Mouse (Mus musculus) ovary, adult 18-20 months (tissue): ENCODE results near the gene Dusp5.
"Not testable (repeated sequence)": the region's sequence is repeated elsewhere in the genome, so short reads cannot be mapped to it uniquely, and the experiment has no call there.

ENCODE experiments used
- DNase-seq: peaks from one replicate; pipeline ENCODE4 v3.0.0; 2022; ENCODE audit warnings: low spot score, mixed read lengths

Gene Dusp5

GRCm38 (mm10) chr19:53528752-53529454, at the start of gene Dusp5:
Gene Dusp5, plus strand, starts transcription at chr19:53529109.
- DNase-seq = peak; percentile 95

DNA sequence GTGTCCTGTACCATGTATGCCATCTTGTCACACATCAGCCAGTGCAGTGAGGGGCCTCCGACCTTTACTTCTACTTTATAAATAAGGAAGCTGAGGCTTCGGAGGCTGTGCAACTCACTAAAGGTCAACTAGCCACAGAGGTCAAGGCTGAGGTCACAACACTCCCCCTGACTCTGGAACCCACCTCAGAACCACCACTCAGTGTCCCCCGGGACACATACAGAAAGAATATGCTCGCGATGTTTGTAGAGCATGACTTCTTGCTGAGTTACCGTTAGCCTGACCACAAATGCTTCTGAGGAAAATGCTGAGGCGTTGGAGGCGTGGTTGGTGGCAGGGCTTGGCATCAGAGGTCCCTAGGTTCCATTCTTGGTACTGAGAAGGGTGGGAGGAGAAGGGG, 49.3 kb upstream of the Dusp5 start:
- DNase-seq = no peak

DNA sequence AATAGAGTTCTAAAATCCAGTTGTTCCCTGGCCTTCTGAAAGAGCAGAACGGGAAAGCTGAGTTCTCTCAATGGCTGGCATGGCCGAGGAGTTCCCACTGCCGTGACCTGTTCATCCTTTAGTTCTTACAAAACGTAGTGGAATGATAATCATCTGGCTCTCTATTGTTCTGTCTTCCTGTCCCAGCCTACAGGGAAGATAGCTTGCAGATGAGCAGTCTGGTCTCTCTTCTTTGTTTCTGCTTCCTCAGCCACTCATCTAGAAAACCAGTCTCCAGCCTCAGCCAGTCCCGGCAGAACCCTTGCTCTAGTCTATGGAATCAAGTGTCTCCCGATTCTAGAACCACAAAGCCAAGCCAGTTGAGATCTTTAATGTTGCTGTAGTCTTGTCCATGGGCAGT, 46.8 kb upstream of the Dusp5 start:
- no peak for DNase-seq

DNA sequence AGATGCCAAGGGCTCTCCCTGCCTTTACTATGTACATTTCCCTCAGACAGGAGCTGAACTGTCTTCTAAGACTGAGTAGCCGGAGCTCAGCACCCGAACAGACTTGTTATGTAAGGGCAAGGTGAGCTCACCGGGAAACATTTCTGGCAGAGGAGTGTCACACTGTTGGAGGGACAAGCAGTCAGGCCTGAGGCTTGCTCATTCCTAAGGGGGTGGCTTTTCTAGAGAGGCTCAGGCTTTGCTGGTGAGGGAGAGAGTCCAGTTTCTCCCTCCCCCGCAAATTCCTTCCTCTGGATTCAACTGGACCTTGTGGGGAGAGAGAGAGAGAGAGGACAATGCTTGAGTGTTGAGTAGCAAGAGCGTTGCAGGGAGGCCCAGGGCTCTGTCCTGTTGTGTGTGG, 46.4 kb upstream of the Dusp5 start:
- no peak for DNase-seq

DNA sequence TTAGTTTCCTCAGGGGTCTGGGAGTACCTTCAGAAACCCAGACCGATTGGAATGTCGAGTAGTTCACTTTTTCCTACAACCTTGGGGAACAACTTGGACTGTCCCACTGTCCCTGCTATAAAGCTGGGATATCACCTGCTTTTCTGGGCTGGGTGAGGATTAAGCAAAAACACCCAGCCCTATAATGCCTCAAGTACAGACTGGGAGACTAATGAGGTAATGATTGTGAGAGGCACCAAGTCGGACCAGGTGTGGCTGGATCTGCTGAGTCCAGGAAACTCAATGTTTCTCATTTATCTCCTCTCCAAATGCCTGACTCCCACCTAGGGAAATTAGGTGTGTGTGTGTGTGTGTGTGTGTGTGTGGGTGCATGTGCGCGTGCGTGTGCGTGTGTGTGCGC, 44.9 kb upstream of the Dusp5 start:
- DNase-seq = no peak

DNA sequence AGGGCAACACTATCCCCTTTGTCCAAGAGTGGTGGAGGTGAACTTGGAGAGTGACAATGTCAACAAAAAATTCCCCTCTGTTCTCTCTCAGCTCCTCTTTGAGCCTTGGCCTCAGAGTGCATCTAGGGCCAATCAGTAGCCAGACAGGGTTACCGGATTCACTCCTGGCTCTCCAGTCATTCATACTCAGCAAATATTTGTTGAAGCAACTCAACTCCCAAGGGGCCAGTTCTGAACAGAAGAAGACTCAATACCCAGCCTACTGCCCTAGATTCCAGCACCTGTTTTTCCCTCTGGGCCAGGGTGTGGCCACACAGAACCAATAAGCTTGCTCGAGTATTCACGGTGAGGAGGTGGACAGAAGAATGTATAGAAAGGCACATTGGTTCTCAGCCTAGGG, 44.0 kb upstream of the Dusp5 start:
- no peak for DNase-seq

DNA sequence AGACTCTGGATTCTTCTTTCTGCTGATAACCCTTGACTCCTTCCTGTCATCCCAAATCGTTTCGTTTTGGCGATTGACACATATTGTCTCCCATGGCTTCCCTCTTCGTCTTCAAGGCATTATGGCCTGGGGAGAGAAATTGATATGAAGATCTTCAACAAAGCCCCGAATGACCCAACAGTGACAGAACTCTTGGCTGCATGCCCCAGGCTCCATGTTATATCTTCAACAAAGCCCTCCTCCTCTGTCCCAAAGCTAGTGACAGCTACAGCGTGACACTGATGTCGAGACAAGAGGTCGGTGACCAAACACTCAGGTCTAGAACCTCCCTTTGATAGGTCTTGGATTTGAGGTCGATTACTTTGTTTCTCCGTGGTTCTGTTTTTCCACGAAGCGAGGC, 39.7 kb upstream of the Dusp5 start:
- DNase-seq = no peak

- DNase-seq = no peak
Measured at GRCm38 (mm10) chr19:53489910-53490309, 39.0 kb upstream of the Dusp5 start.

GRCm38 (mm10) chr19:53490898-53491297, 38.0 kb upstream of the Dusp5 start:
- DNase-seq = no peak

GRCm38 (mm10) chr19:53492528-53492927, 36.4 kb upstream of the Dusp5 start:
- no peak for DNase-seq

DNA sequence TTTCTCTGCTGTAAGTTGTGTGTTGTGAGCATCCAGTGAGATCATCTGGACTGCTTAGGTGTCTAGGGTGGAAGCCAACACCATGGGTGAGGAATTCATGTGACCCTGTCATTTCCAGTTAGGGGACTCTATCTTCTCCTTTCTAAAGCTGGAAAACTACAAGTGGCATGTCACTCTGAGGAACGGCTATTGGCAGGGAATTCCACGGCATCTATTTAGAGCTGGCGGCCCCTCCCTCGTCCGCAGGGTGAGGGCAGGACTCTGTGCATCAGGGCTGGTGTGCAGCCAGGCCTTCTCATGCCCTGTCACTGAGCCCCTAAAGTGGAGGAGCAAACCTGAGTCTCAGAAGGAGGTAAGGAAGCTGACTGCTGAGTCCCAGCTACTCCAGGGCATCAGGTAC, 35.0 kb upstream of the Dusp5 start:
- DNase-seq = no peak

DNA sequence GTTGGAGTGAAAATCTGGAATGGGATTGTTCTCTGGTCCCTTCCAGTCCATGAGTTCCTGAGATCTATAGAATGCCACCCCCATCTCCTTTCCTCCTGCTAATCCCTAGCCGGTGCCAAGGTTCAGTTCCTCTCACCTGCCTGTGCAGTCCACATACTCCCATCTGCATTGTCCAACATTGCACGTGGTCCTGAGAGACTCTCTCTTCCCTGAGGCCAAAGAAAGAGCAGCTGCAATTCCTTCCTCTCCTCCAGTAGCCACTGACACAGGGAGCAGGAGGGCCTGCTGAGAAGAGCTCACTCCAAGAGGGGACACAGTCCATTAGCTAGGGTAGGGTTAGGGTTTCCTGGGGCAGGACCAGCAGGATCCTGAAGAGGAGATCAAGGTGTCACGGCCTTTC, 31.0 kb upstream of the Dusp5 start:
- DNase-seq = no peak

- no peak for DNase-seq
Measured at GRCm38 (mm10) chr19:53499049-53499448, 29.9 kb upstream of the Dusp5 start.

- DNase-seq = no peak
Measured at GRCm38 (mm10) chr19:53499451-53499940, 29.4 kb upstream of the Dusp5 start.

GRCm38 (mm10) chr19:53500298-53501006, 28.5 kb upstream of the Dusp5 start:
- DNase-seq = no peak

- not testable (repeated sequence) for DNase-seq
Measured at GRCm38 (mm10) chr19:53501239-53501638, 27.7 kb upstream of the Dusp5 start.

- no peak for DNase-seq
Measured at GRCm38 (mm10) chr19:53501765-53502164, 27.1 kb upstream of the Dusp5 start.

DNA sequence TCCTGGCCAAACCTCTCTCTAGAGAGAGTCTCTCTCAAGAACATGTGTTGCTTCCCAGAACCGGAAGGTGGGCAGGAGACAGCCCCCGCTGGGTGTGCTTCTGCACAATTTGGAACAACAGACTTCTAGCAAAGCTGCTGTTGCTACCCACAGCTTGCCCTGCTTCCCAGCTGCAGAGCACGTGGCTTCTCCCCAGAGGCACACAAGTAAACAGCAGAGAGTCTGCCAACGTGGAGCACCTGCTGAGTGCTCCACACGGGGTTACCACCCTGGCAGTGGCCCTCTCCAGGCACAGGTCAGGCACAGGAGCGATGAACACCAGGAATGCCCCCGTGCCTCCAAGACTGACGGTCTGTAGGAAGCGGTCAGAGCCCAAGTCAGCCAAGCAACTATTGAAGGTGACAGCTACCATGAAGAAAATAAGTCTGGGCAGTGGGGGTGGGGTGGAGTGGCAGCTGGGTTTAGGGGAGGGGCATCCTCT, 26.0 kb upstream of the Dusp5 start:
- DNase-seq = no peak

DNA sequence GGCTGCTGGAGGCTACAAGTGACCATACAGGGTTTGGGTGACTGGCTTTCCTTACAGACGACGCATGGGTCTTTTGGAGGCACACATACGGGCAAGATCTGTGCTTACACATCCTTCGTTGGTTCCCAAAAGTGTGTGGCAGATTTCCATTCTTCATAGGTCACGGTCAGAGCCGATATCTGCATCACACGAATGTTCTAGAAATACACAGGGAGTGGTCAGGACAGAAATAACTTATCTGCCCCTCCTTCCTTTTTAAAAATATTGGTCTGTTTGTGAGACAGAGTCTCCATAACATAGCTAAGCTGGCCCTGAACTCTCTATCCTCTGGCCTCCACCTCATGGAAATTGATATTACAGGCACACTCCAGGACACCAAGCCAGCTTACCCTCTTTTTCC, 24.7 kb upstream of the Dusp5 start:
- no peak for DNase-seq

- DNase-seq = no peak
Measured at GRCm38 (mm10) chr19:53505728-53506127, 23.2 kb upstream of the Dusp5 start.

DNA sequence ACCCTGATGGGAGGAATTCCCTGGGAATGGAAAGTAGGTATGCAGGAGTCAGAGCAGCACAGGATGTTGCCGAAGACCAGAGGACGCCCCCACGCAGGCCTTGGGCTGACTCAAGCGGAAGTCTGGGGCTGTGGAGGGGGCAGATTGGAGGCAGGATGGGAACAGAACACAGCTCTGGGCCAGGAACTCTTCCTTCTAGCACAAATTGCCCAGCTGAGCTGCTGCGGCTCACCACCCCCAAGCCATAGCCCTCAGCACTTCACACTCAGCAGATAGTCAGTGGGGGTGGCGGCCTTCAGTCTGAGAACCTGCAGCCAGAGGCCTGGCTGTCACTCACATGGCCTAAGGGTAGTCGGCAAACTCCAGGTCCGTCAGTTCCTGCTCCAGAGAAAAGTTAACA, 21.4 kb upstream of the Dusp5 start:
- DNase-seq = peak; percentile 27

DNA sequence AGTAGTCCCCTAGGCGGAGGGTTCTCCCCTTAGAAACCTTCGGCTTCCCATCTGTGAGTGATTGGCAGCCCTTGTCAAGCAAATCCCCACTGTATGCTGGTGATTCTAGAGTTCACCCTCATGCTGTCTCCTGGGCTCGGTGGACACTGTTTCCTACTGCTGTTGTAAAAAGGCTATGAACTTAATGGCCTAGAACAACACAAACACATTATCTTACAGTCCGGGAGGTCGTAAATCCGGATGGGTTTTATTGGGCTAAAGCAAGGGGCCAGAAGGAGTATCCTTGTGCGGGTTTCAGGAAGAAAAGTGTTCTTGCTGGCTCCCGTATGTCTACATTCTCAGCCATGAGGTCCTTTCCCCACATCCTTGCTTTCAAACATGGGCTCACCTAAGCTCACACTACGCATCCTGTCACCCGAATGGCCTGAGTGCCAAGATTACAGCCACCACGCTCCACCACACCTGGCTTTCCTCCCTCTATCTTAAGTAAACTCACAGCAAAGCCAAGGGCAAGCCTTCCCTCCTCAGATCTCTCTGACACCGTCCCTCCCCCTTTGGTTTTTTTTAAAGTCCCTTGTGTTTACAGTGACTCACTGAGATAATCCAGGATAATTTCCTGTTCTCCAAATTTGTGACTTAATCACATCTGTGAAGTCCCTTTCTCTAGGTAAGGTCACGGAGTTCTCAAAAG, 17.5 kb upstream of the Dusp5 start:
- DNase-seq = no peak
